Mouse (Mus musculus): ENCODE results near the gene Capn6. TPM values are rescaled to one million over a fixed set of nuclear protein-coding genes. Genes with fewer than 3 reads are reported as not detected.

Capn6 gene
- 405 and 413 TPM in 2 replicates for polyA plus RNA-seq (2014; fragmentation: Nextera tagmentation; extraction: Ambion mirVana)

DNA sequence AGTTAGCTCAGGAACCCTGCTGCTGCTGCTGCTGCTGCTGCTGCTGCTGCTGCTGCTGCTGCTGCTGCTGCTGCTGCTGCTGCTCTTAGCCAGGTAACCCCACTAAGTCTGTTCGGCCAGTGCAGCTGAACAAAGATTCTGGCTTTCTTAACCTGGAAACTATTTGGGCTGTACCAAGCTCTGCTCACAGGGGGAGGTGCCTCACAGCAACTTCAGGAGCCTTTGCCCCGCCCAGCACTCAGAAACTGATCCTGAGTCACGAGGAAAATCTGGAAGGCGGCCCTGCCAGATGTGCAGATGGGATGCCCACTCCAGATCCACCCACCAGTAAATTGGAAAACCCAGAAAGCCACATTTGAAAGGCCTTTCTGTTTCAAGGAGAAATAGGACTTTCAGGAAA, at the start of gene Capn6:
TSS of gene Capn6 (minus strand) at position 203 of the 400 bp plus-strand sequence.
- H3K27me3 ChIP-seq (ENCODE audit: control insufficient read depth, insufficient read depth, low read length): 0 out of 2 replicates have a peak, but pooled peaks cover 2% of the 10 kb centered on the region
- ATAC-seq (ENCODE audit: insufficient number of reproducible peaks, low FRiP score, low TSS enrichment, low read depth): peak; percentile 86
- peak; percentile 78 for DNase-seq (ENCODE audit: low spot score)
- peak within 1 kb of the TSS; percentile 70 for H3K9ac ChIP-seq (ENCODE audit: low read length)
- H3K4me1 ChIP-seq (ENCODE audit: control insufficient read depth, insufficient read depth, low read length): no peaks in the 10 kb centered on the region
- no peaks in the 10 kb centered on the region for H3K36me3 ChIP-seq (ENCODE audit: control insufficient read depth, insufficient read depth, low read length)
- peak within 1 kb of the TSS; percentile 55; the same call in 1 of the 2 replicates for H3K27ac ChIP-seq (replicated peaks; ENCODE audit: low read depth, low read length)
- peak within 1 kb of the TSS; percentile 56 for H3K4me3 ChIP-seq (ENCODE audit: low read depth, low read length)
- H3K4me2 ChIP-seq (ENCODE audit: low read depth, severe bottlenecking): peak within 1 kb of the TSS; percentile 40
- no peaks in the 10 kb centered on the region for H3K9me3 ChIP-seq (ENCODE audit: control insufficient read depth, low read length)
- 31% methylated on average over 4 of the region's 4 CpGs for WGBS

GRCm38 (mm10) chrX:143867129-143867664, 40.0 kb upstream of the Capn6 start:
- H3K36me3 ChIP-seq (ENCODE audit: control insufficient read depth, insufficient read depth, low read length): no peaks in the 10 kb centered on the region
- H3K4me2 ChIP-seq (ENCODE audit: low read depth, severe bottlenecking): no peak overlapping the region
- 80% methylated on average over 5 of the region's 5 CpGs for WGBS
- H3K9ac ChIP-seq (ENCODE audit: low read length): no peak overlapping the region
- no peak overlapping the region for H3K4me3 ChIP-seq (ENCODE audit: low read depth, low read length)
- no peaks in the 10 kb centered on the region for H3K4me1 ChIP-seq (ENCODE audit: control insufficient read depth, insufficient read depth, low read length)
- no peaks in the 10 kb centered on the region for H3K27me3 ChIP-seq (ENCODE audit: control insufficient read depth, insufficient read depth, low read length)
- no peaks in the 10 kb centered on the region for H3K9me3 ChIP-seq (ENCODE audit: control insufficient read depth, low read length)
- DNase-seq (ENCODE audit: low spot score) (no peak), ATAC-seq (ENCODE audit: insufficient number of reproducible peaks, low FRiP score, low TSS enrichment, low read depth) (no peak)
- no peak overlapping the region for H3K27ac ChIP-seq (replicated peaks; ENCODE audit: low read depth, low read length)

GRCm38 (mm10) chrX:143851351-143851750, 24.1 kb upstream of the Capn6 start:
- Histone ChIP-seq H3K27me3 (ENCODE audit: control insufficient read depth, insufficient read depth, low read length) (peaks cover 4% of the 10 kb centered on the region; the same call in 1 of the 2 replicates), H3K27ac (replicated peaks; ENCODE audit: low read depth, low read length) (peak overlapping the region; percentile 52; the same call in 1 of the 2 replicates), H3K4me3 (ENCODE audit: low read depth, low read length) (no peak overlapping the region), H3K9me3 (ENCODE audit: control insufficient read depth, low read length) (no peaks in the 10 kb centered on the region), H3K4me2 (ENCODE audit: low read depth, severe bottlenecking) (no peak overlapping the region), H3K9ac (ENCODE audit: low read length) (no peak overlapping the region), H3K36me3 (ENCODE audit: control insufficient read depth, insufficient read depth, low read length) (no peaks in the 10 kb centered on the region), H3K4me1 (ENCODE audit: control insufficient read depth, insufficient read depth, low read length) (no peaks in the 10 kb centered on the region)
- DNase-seq (ENCODE audit: low spot score) (peak; percentile 37), ATAC-seq (ENCODE audit: insufficient number of reproducible peaks, low FRiP score, low TSS enrichment, low read depth) (peak; percentile 81)
- WGBS: 39% methylated on average over 3 of the region's 3 CpGs

DNA sequence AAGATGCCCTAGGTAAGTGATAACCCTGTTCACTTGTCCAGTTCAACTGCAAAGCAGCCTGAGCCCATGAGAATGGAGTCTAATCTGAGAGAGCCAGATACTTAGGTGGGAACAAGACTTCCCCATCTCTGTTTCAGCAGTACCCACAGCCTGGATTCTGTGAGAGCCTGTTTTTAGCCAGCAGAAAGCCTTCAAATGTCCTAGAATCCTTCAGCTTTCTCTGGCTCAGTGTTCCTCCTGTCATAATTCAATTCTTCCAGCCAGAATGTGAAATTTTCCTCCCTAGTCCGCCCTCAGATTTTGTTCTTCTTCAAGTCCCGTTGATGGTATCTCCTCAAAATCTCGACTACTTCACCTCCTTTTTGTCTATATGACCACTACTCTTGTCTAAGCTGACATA, 22.8 kb upstream of the Capn6 start:
- Histone ChIP-seq H3K4me2 (ENCODE audit: low read depth, severe bottlenecking) (no peak overlapping the region), H3K27ac (replicated peaks; ENCODE audit: low read depth, low read length) (no peak overlapping the region), H3K9me3 (ENCODE audit: control insufficient read depth, low read length) (no peaks in the 10 kb centered on the region), H3K4me1 (ENCODE audit: control insufficient read depth, insufficient read depth, low read length) (no peaks in the 10 kb centered on the region), H3K4me3 (ENCODE audit: low read depth, low read length) (no peak overlapping the region), H3K36me3 (ENCODE audit: control insufficient read depth, insufficient read depth, low read length) (no peaks in the 10 kb centered on the region), H3K27me3 (ENCODE audit: control insufficient read depth, insufficient read depth, low read length) (no peaks in the 10 kb centered on the region), H3K9ac (ENCODE audit: low read length) (no peak overlapping the region)
- no peak for ATAC-seq (ENCODE audit: insufficient number of reproducible peaks, low FRiP score, low TSS enrichment, low read depth)
- DNase-seq (ENCODE audit: low spot score): no peak
- WGBS: 80% methylated on average over 3 of the region's 3 CpGs

DNA sequence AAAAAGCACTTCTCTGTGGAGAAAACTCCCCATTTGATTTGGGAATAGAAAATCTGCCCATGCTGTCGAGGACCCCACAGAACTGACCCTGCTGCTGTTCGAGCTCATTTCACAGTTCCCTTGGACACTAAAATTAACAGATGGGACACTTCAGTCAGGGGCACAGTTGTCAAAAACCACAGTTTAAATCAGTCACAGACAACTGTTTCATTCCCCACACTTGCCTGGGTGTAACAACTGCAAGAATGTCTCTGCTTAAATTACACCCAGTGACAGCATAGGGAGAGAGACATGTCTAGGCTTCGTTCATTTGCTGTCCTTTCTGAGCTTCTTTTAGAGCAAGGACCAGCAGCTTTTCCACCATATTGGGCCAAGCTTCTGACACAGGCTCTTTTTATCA, 19.4 kb upstream of the Capn6 start:
- DNase-seq (ENCODE audit: low spot score) (no peak), ATAC-seq (ENCODE audit: insufficient number of reproducible peaks, low FRiP score, low TSS enrichment, low read depth) (no peak)
- 64% methylated on average over 3 of the region's 3 CpGs for WGBS
- no peaks in the 10 kb centered on the region for H3K9me3 ChIP-seq (ENCODE audit: control insufficient read depth, low read length)
- no peaks in the 10 kb centered on the region for H3K4me1 ChIP-seq (ENCODE audit: control insufficient read depth, insufficient read depth, low read length)
- H3K9ac ChIP-seq (ENCODE audit: low read length): no peak overlapping the region
- H3K27ac ChIP-seq (replicated peaks; ENCODE audit: low read depth, low read length): no peak overlapping the region
- no peak overlapping the region for H3K4me3 ChIP-seq (ENCODE audit: low read depth, low read length)
- H3K36me3 ChIP-seq (ENCODE audit: control insufficient read depth, insufficient read depth, low read length): no peaks in the 10 kb centered on the region
- no peak overlapping the region for H3K4me2 ChIP-seq (ENCODE audit: low read depth, severe bottlenecking)
- no peaks in the 10 kb centered on the region for H3K27me3 ChIP-seq (ENCODE audit: control insufficient read depth, insufficient read depth, low read length)

GRCm38 (mm10) chrX:143826521-143826920, 693 bp downstream of the Capn6 start:
- H3K27me3 ChIP-seq (ENCODE audit: control insufficient read depth, insufficient read depth, low read length): 0 out of 2 replicates have a peak, but pooled peaks cover 2% of the 10 kb centered on the region
- no peaks in the 10 kb centered on the region for H3K9me3 ChIP-seq (ENCODE audit: control insufficient read depth, low read length)
- whole genome bisulfite sequencing: 27% methylated on average over 4 of the region's 4 CpGs
- no peaks in the 10 kb centered on the region for H3K36me3 ChIP-seq (ENCODE audit: control insufficient read depth, insufficient read depth, low read length)
- peak overlapping the region; percentile 55; the same call in 1 of the 2 replicates for H3K27ac ChIP-seq (replicated peaks; ENCODE audit: low read depth, low read length)
- H3K4me2 ChIP-seq (ENCODE audit: low read depth, severe bottlenecking): peak overlapping the region; percentile 40
- H3K9ac ChIP-seq (ENCODE audit: low read length): peak overlapping the region; percentile 70
- ATAC-seq (ENCODE audit: insufficient number of reproducible peaks, low FRiP score, low TSS enrichment, low read depth): no peak
- H3K4me1 ChIP-seq (ENCODE audit: control insufficient read depth, insufficient read depth, low read length): no peaks in the 10 kb centered on the region
- DNase-seq (ENCODE audit: low spot score): peak; percentile 28
- peak overlapping the region; percentile 56 for H3K4me3 ChIP-seq (ENCODE audit: low read depth, low read length)

GRCm38 (mm10) chrX:143818961-143819360, 8.3 kb downstream of the Capn6 start:
- WGBS: 88% methylated on average over 2 of the region's 2 CpGs
- H3K4me1 ChIP-seq (ENCODE audit: control insufficient read depth, insufficient read depth, low read length): no peaks in the 10 kb centered on the region
- no peaks in the 10 kb centered on the region; the same call in 1 of the 2 replicates for H3K36me3 ChIP-seq (ENCODE audit: control insufficient read depth, insufficient read depth, low read length)
- H3K9ac ChIP-seq (ENCODE audit: low read length): no peak overlapping the region
- DNase-seq (ENCODE audit: low spot score) (no peak), ATAC-seq (ENCODE audit: insufficient number of reproducible peaks, low FRiP score, low TSS enrichment, low read depth) (no peak)
- no peak overlapping the region for H3K27ac ChIP-seq (replicated peaks; ENCODE audit: low read depth, low read length)
- no peaks in the 10 kb centered on the region for H3K27me3 ChIP-seq (ENCODE audit: control insufficient read depth, insufficient read depth, low read length)
- no peaks in the 10 kb centered on the region for H3K9me3 ChIP-seq (ENCODE audit: control insufficient read depth, low read length)
- H3K4me2 ChIP-seq (ENCODE audit: low read depth, severe bottlenecking): no peak overlapping the region
- H3K4me3 ChIP-seq (ENCODE audit: low read depth, low read length): no peak overlapping the region

- H3K36me3 ChIP-seq (ENCODE audit: control insufficient read depth, insufficient read depth, low read length): no peaks in the 10 kb centered on the region; the same call in 1 of the 2 replicates
- 86% methylated on average over 1 of the region's 1 CpGs for WGBS
- no peak overlapping the region for H3K27ac ChIP-seq (replicated peaks; ENCODE audit: low read depth, low read length)
Measured at GRCm38 (mm10) chrX:143815948-143816347, 11.3 kb downstream of the Capn6 start.

GRCm38 (mm10) chrX:143762556-143762955, 64.7 kb downstream of the Capn6 start:
- Histone ChIP-seq H3K4me1 (ENCODE audit: control insufficient read depth, insufficient read depth, low read length) (no peaks in the 10 kb centered on the region), H3K4me2 (ENCODE audit: low read depth, severe bottlenecking) (no peak overlapping the region), H3K27ac (replicated peaks; ENCODE audit: low read depth, low read length) (no peak overlapping the region), H3K4me3 (ENCODE audit: low read depth, low read length) (no peak overlapping the region), H3K9me3 (ENCODE audit: control insufficient read depth, low read length) (no peaks in the 10 kb centered on the region), H3K9ac (ENCODE audit: low read length) (no peak overlapping the region), H3K36me3 (ENCODE audit: control insufficient read depth, insufficient read depth, low read length) (no peaks in the 10 kb centered on the region), H3K27me3 (ENCODE audit: control insufficient read depth, insufficient read depth, low read length) (no peaks in the 10 kb centered on the region)
- ATAC-seq (ENCODE audit: insufficient number of reproducible peaks, low FRiP score, low TSS enrichment, low read depth) (no peak), DNase-seq (ENCODE audit: low spot score) (no peak)
- WGBS: 64% methylated on average over 3 of the region's 3 CpGs

More at GRCm38 (mm10) chrX:143815948-143816347, 11.3 kb downstream of the Capn6 start:
- H3K9ac ChIP-seq (ENCODE audit: low read length): no peak overlapping the region
- H3K4me1 ChIP-seq (ENCODE audit: control insufficient read depth, insufficient read depth, low read length): no peaks in the 10 kb centered on the region
- ATAC-seq (ENCODE audit: insufficient number of reproducible peaks, low FRiP score, low TSS enrichment, low read depth) (no peak), DNase-seq (ENCODE audit: low spot score) (no peak)
- no peak overlapping the region for H3K4me3 ChIP-seq (ENCODE audit: low read depth, low read length)
- H3K27me3 ChIP-seq (ENCODE audit: control insufficient read depth, insufficient read depth, low read length): no peaks in the 10 kb centered on the region
- no peaks in the 10 kb centered on the region for H3K9me3 ChIP-seq (ENCODE audit: control insufficient read depth, low read length)
- no peak overlapping the region for H3K4me2 ChIP-seq (ENCODE audit: low read depth, severe bottlenecking)

Measured in limb, embryonic 11.5 days (tissue).